Mouse (Mus musculus) spleen, postnatal 14 days (tissue): Measurements from ENCODE around the gene Hal.

ENCODE experiments used
- DNase-seq, 2 experiments: peaks; one replicate each; pipeline ENCODE4 v3.0.0; 2021 to 2022; ENCODE audit warnings: low spot score in 2 of 2

Hal gene

GRCm38 (mm10) chr10:93488066-93488827 is at the start of gene Hal:
TSS of gene Hal (plus strand) at chr10:93488768.
- no peak for DNase-seq

- DNase-seq: no peak
Observed at GRCm38 (mm10) chr10:93441501-93441900, 47.1 kb upstream of the Hal start.

GRCm38 (mm10) chr10:93442183-93442582 is 46.4 kb upstream of the Hal start:
- no peak for DNase-seq

GRCm38 (mm10) chr10:93444407-93444806 is 44.2 kb upstream of the Hal start:
- DNase-seq: no peak

DNA sequence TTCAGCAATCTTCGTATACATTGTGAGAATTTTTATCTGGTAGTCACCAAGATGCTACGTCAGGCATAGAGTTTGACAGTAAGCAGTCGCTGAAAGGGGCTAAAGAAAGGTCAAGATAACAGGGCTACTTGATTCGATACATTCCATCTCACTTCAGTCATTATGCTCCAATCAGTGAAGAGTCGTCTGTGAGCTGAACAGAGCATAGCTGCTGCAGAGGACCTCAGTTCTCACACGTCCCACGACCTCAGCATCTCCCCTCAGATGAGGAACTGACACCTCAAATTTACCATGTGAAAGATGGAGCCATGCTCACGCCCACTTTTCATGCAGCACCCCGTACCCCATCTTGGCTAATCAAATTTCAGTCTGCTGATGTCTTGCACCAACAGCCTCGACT is 41.2 kb upstream of the Hal start:
- no peak for DNase-seq

- no peak for DNase-seq
Observed at GRCm38 (mm10) chr10:93454652-93455014, 33.9 kb upstream of the Hal start.

- DNase-seq: no peak
Observed at GRCm38 (mm10) chr10:93460106-93460505, 28.5 kb upstream of the Hal start.

DNA sequence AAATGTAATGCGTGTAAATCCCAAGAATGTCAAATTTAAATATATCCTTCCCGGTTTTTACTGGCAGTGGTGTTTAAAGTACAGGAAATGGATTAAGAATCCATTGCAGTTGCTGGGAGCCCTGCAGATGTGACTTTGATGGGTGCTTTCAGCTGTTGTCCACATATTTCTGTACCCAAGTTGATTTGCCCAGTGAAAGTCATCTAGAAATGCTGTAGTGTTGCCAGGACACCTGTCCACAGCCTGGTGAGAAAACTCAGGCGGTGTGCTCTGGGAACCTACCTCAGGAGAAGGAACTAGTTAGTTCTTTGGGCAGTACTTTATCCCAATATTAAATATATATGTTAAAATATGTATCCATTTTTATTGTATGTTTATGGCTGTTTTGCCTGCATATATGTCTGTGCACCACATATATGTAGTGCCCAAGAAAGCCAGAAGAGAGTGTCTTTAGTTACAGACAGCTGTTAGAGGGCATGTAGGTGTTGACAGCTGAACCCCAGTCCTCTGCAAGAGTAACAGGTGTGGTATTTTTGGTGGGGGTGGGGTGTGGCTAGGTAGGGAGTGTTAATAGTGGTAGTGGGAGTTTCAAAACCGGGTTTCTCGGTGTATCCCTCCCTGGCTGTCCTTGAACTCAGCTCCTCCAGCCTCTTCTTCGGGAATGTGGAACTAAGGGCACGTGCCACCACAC is 25.7 kb upstream of the Hal start:
- DNase-seq: no peak

GRCm38 (mm10) chr10:93463611-93464010 is 25.0 kb upstream of the Hal start:
- no peak for DNase-seq

GRCm38 (mm10) chr10:93467259-93467658 is 21.3 kb upstream of the Hal start:
- no peak for DNase-seq

GRCm38 (mm10) chr10:93467791-93468190 is 20.8 kb upstream of the Hal start:
- no peak for DNase-seq

GRCm38 (mm10) chr10:93471415-93471814 is 17.2 kb upstream of the Hal start:
- DNase-seq: peak; percentile 69 to 86

- no peak for DNase-seq
Observed at GRCm38 (mm10) chr10:93484511-93484910, 4.1 kb upstream of the Hal start.

GRCm38 (mm10) chr10:93485055-93485691 is 3.4 kb upstream of the Hal start:
- peak in 1 of 2 experiments; percentile 21 for DNase-seq

GRCm38 (mm10) chr10:93486622-93487021 is 1.9 kb upstream of the Hal start:
- no peak for DNase-seq

DNA sequence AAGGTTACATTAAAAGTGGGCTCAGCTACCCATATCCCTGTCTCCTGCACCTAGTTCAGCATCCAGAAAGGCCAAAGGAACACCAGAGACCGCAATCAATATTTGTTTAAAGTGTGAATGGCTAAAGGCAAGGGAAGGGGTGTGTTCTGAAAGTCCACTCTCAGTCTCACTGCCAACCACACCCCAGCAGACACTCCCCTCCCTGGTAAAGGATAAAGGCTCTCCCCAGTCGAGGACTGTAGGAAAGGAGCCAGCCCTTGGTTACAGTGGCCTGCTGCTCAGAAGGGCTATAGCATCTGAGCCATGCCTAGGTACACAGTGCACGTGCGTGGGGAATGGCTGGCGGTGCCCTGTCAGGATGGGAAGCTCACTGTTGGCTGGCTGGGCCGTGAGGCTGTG is 259 bp downstream of the Hal start:
- DNase-seq: no peak

DNA sequence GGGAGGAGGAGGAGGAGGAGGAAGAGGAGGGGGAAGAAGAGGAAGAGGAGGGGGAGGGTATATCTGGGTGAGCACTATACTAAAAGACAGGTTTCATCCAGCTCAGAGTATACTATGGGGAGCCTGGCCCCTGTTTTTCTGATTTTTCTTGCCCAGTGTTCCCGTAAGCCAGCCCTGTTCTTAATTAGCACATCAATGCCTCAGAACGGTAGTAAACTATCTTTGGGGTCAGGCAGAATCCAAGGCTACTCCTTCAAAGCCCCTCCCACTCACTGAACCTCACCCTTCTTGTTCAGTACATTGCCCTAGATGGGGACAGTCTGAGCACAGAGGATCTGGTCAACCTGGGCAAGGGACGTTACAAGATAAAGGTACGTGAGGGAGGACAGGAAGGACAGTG is 1.9 kb downstream of the Hal start:
- no peak for DNase-seq

- DNase-seq: no peak
Observed at GRCm38 (mm10) chr10:93500864-93501263, 12.3 kb downstream of the Hal start.

DNA sequence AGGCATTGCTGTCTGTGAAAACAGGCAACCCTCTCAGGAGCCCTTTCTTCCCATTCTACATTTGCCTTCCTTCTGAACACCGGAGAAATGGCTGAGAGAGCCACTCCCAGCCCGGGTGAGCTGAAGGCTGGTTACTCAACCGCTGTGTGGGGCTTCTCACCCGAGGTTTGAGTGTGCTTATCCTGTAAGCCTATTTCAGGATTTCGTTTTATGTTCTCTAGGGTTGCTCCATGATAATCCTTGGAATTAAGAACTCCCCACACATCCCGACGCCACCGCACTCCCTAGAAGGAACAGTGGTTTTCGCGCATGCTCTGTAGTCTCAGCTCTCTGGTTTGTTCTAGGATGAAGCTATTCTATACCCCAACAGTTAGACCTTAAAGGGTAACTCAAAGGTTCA is 12.8 kb downstream of the Hal start:
- DNase-seq: no peak

- no peak for DNase-seq
Observed at GRCm38 (mm10) chr10:93508383-93508970, 19.9 kb downstream of the Hal start.

- DNase-seq: no peak
Observed at GRCm38 (mm10) chr10:93509532-93510153, 21.1 kb downstream of the Hal start.

DNA sequence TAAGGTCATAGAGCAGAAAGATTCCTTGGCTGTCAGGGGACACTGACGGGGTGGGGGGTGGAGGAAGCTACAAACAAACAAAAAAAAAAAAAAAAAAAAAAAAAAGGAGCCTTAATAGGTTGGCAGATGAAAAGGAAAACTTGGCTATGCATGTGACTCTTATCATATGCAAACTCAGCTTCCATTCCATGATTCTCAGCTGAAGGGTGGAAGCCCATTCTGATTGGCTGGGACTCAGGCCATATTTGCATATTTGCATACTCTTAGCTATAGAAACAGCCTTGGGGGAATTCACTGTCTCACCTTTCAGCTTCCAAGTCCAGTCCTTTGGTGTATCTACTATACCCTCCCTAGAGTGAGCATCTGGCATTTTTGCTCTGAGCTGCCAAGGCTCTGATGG is 26.9 kb downstream of the Hal start:
- no peak for DNase-seq
